Mouse (Mus musculus) forebrain, embryonic 15.5 days (tissue): ENCODE measurements around the gene Wdr46. TPM values are rescaled to one million over a fixed set of nuclear protein-coding genes. Genes with fewer than 3 reads are reported as not detected.
A peak's percentile ranks its signal among the peaks of the same experiment; 100 is the strongest.

Experiments used
- ATAC-seq: fragments of 200-750 bp; cut with Nextera tagmentation; replicated peaks from 2 replicates; pipeline ENCODE4 v1.8.0; 2017; ENCODE audit warnings: mild to moderate bottlenecking, moderate TSS enrichment, moderate library complexity
- H3K27ac ChIP-seq: fragments of 300-500 bp; sonication (generic); replicated peaks from 2 replicates; pipeline ENCODE4 v1.5.1; 2015; ENCODE audit warnings: mild to moderate bottlenecking, inconsistent platforms
- H3K27me3 ChIP-seq: fragments of 300-500 bp; sonication (generic); 2 replicates; pipeline ENCODE4 v1.6.1; 2015; ENCODE audit warnings: inconsistent platforms
- H3K36me3 ChIP-seq: fragments of 300-500 bp; sonication (generic); 2 replicates; pipeline ENCODE4 v1.6.1; 2015; ENCODE audit warnings: mild to moderate bottlenecking, inconsistent platforms
- H3K4me1 ChIP-seq: fragments of 300-500 bp; sonication (generic); 2 replicates; pipeline ENCODE4 v1.6.1; 2015; ENCODE audit warnings: inconsistent platforms
- H3K4me2 ChIP-seq: fragments of 300-500 bp; sonication (generic); replicated peaks from 2 replicates; pipeline ENCODE4 v1.6.1; 2015; ENCODE audit warnings: mild to moderate bottlenecking, inconsistent platforms
- H3K4me3 ChIP-seq: fragments of 300-500 bp; sonication (generic); 2 replicates; pipeline ENCODE4 v1.5.1; 2015; ENCODE audit warnings: mild to moderate bottlenecking, inconsistent platforms
- H3K9ac ChIP-seq: fragments of 300-500 bp; sonication (generic); replicated peaks from 2 replicates; pipeline ENCODE4 v1.6.1; 2015; ENCODE audit warnings: mild to moderate bottlenecking, inconsistent platforms
- H3K9me3 ChIP-seq: fragments of 300-500 bp; sonication (generic); 2 replicates; pipeline ENCODE4 v1.6.1; 2016; ENCODE audit warnings: inconsistent platforms
- WGBS: fragments of 180-500 bp; shearing (Covaris S2); methylation state at CpG from one replicate; pipeline ENCODE4 v1.1.7; 2015; ENCODE audit warnings: mixed read lengths; 5-methylcytosine and 5-hydroxymethylcytosine counted together
- polyA plus RNA-seq: library from polyadenylated mRNA; unstranded; fragments of >200 nt; fragmentation: Nextera tagmentation; extraction: Ambion mirVana; gene quantifications from 2 replicates; pipeline ENCODE4 v1.2.1, GENCODE M21; 2015

Gene Wdr46
- polyA plus RNA-seq, 1 experiment from 2014 or later = 31.0 TPM

DNA sequence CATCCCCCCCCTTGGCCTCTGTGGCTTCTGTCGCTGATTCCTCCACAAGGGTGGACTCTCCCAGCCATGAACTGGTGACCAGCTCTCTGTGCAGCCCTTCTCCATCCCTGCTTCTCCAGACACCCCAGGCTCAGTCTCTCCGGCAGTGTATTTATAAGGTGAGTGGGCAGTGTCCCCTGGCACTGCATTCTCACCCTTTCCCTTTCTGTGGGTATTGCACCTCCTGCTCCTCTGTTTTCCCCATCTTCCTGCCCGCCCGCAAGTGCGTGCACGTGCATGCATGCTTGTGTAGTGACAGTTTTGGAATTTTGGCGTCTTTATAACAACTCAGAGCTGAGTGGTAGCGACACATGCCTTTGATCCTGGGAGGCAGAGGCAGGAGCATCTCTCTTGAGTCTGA is 26.6 kb upstream of the Wdr46 start:
- Histone ChIP-seq H3K4me2 (no peak overlapping the region), H3K9ac (no peak overlapping the region), H3K36me3 (peaks cover 39% of the 10 kb centered on the region), H3K27me3 (no peaks in the 10 kb centered on the region), H3K4me3 (no peak overlapping the region), H3K27ac (no peak overlapping the region), H3K4me1 (peaks cover 46% of the 10 kb centered on the region), H3K9me3 (no peaks in the 10 kb centered on the region)
- 97% methylated on average over 8 of the region's 8 CpGs for WGBS
- no peak for ATAC-seq

DNA sequence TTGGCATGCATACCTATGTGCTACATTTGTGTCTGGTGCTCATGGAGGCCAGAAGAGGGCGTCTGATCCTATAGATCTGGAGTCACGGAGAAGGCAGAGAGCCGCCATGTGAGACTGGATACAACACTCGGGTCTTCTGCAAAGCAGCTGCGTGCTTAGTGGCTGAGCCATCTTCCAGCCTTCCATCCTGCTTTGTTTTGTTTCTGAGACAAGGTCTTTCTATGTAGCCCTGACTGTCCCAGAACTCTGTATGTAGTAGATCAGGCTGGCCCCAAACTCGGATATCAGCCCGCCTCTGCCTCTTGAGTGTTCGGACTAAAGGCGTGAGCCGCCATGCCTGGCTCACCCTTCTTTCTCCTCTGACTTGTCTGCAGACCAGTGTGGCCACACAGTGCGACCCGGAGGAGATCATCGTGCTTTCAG is 25.5 kb upstream of the Wdr46 start:
- ATAC-seq = no peak
- Histone ChIP-seq H3K27ac (peak overlapping the region; percentile 86; the same call in 1 of the 2 replicates), H3K4me3 (peak overlapping the region; percentile 59), H3K4me1 (peaks cover 55% of the 10 kb centered on the region), H3K4me2 (peak overlapping the region; percentile 73), H3K9me3 (no peaks in the 10 kb centered on the region), H3K9ac (peak overlapping the region; percentile 51; the same call in 1 of the 2 replicates), H3K36me3 (peaks cover 39% of the 10 kb centered on the region), H3K27me3 (no peaks in the 10 kb centered on the region)
- 68% methylated on average over 13 of the region's 13 CpGs for WGBS

DNA sequence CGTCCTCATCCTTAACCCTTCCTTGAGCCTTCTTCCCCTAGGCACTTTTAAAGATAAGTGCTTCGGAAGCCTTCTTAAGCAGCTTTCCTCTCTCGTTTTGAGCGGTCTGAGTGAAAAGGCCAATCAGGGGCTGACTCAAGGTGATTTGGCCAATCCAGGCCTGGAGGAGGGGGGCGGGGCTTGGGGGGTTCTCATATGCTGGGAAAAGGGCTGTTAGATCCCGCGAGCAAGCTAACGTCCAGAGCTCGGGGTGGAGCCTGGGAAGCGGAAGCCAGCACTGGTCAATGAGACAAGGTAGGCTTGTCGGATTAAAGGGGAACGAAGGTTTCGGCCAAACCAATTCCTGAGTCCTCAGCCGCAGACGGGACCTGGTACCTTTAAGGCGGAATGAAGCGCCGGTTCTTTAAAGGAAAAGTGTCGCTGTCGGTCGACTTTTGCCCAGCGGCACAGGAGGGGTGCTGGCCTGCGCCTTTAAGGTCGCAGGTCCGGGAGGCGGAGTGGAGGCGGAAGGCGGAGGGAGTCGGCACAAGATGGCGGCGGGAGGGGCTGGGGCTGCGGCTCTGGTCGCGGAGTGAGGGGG is 24.7 kb upstream of the Wdr46 start, which contains the start of the genes Tapbp and Zbtb22:
Gene Tapbp, plus strand, starts transcription at position 229 of the 580 bp plus-strand sequence.
Gene Zbtb22, plus strand, starts transcription at position 234 of the 580 bp plus-strand sequence.
- peak within 1 kb of the TSS; percentile 73 for H3K4me2 ChIP-seq
- peaks cover 55% of the 10 kb centered on the region for H3K4me1 ChIP-seq
- H3K27me3 ChIP-seq = no peaks in the 10 kb centered on the region
- under 1% methylated on average over 34 of the region's 34 CpGs for WGBS
- H3K4me3 ChIP-seq = peak within 1 kb of the TSS; percentile 59
- H3K9me3 ChIP-seq = no peaks in the 10 kb centered on the region
- ATAC-seq = peak; percentile 92
- H3K9ac ChIP-seq = peak within 1 kb of the TSS; percentile 51
- H3K36me3 ChIP-seq = peaks cover 39% of the 10 kb centered on the region
- H3K27ac ChIP-seq = peak within 1 kb of the TSS; percentile 86

DNA sequence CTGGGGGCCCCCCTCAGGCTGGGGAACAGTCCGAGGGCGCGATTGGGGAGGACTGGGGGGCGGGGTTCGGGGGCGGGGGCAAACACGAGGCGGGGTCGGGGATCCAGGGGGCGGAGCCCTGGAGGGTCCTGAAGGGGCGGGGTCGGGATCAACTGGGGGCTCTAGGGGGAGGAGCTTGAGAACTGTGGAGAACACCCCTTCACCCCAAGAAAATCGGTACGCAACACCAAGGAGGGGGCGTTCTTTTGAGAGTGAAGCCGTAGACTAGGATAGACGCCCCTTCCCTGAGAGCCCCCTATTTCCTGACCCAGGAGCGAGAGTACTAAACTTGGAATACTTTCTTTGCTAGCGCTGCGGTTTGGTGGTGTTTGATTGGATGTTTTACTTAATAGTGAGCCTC is 24.2 kb upstream of the Wdr46 start:
- peak overlapping the region; percentile 73 for H3K4me2 ChIP-seq
- peaks cover 36% of the 10 kb centered on the region for H3K36me3 ChIP-seq
- H3K4me3 ChIP-seq = peak overlapping the region; percentile 59
- no peaks in the 10 kb centered on the region for H3K27me3 ChIP-seq
- H3K4me1 ChIP-seq = peaks cover 50% of the 10 kb centered on the region
- H3K9me3 ChIP-seq = no peaks in the 10 kb centered on the region
- peak; percentile 36 for ATAC-seq
- peak overlapping the region; percentile 86 for H3K27ac ChIP-seq
- peak overlapping the region; percentile 51 for H3K9ac ChIP-seq
- WGBS = under 1% methylated on average over 19 of the region's 20 CpGs

DNA sequence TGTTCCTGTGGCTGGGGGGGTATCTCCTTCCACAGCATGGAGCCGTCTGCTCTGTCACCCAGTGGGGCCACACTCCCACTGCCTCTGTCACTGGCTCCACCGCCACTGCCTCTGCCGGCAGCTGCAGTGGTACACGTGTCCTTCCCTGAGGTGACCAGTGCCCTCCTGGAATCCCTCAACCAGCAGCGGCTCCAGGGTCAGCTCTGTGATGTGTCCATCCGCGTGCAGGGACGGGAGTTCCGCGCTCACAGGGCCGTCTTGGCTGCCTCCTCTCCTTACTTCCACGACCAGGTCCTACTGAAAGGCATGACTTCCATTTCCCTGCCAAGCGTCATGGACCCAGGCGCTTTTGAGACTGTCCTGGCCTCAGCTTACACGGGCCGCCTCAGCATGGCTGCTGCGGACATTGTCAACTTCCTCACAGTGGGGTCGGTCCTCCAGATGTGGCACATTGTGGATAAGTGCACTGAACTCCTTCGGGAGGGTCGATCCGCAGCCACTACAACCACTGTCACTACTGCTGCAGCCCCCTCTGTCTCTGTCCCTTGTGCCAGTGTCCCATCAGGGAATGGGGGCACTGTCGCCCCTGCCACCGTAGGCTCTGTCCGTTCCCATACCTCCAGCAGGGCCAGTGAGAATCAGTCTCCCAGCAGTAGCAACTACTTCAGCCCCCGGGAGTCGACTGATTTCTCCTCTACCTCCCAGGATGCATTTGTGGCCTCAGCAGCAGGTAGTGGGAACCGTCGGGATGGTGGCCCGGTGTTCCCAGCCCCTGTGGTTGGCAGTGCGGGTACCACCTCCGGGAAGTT is 23.4 kb upstream of the Wdr46 start:
- peaks cover 47% of the 10 kb centered on the region for H3K4me1 ChIP-seq
- no peak overlapping the region for H3K27ac ChIP-seq
- no peaks in the 10 kb centered on the region for H3K9me3 ChIP-seq
- H3K4me3 ChIP-seq = peak overlapping the region; percentile 59
- peak overlapping the region; percentile 51 for H3K9ac ChIP-seq
- peak overlapping the region; percentile 73 for H3K4me2 ChIP-seq
- H3K36me3 ChIP-seq = peaks cover 28% of the 10 kb centered on the region
- ATAC-seq = no peak
- 74% methylated on average over 31 of the region's 31 CpGs for WGBS
- no peaks in the 10 kb centered on the region for H3K27me3 ChIP-seq

DNA sequence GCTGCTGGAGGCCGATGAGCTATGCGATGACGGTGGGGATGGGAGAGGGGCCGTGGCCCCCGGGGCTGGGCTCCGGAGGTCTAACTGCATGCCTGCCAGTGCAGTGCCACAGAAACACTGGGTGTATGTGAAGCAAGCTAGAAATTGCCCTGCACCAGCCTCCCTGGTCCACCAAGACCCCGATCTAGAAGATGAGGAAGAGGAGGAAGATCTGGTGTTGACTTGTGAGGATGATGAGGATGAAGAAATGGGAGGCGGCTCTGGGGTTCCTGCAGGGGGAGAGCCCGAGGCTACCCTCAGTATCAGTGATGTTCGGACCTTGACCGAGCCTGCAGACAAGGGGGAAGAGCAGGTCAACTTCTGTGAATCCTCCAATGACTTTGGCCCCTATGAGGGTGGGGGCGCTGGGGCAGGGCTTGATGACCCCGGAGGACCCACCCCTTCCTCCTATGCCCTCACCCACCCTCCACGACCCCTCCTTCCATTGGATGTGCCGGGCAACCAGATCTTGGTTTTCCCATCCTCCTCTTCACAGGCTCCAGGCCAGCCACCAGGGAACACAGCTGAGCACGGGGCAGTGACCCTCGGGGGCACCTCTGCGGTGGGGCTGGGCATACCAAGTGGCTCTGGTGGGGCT is 22.7 kb upstream of the Wdr46 start:
- ATAC-seq = no peak
- Histone ChIP-seq H3K9ac (no peak overlapping the region), H3K27ac (no peak overlapping the region), H3K9me3 (no peaks in the 10 kb centered on the region), H3K36me3 (peaks cover 22% of the 10 kb centered on the region), H3K4me3 (0 out of 2 replicates have a peak overlapping the region, but pooled peaks have one; percentile 1), H3K27me3 (no peaks in the 10 kb centered on the region), H3K4me1 (peaks cover 44% of the 10 kb centered on the region), H3K4me2 (no peak overlapping the region)
- WGBS = 86% methylated on average over 18 of the region's 18 CpGs

DNA sequence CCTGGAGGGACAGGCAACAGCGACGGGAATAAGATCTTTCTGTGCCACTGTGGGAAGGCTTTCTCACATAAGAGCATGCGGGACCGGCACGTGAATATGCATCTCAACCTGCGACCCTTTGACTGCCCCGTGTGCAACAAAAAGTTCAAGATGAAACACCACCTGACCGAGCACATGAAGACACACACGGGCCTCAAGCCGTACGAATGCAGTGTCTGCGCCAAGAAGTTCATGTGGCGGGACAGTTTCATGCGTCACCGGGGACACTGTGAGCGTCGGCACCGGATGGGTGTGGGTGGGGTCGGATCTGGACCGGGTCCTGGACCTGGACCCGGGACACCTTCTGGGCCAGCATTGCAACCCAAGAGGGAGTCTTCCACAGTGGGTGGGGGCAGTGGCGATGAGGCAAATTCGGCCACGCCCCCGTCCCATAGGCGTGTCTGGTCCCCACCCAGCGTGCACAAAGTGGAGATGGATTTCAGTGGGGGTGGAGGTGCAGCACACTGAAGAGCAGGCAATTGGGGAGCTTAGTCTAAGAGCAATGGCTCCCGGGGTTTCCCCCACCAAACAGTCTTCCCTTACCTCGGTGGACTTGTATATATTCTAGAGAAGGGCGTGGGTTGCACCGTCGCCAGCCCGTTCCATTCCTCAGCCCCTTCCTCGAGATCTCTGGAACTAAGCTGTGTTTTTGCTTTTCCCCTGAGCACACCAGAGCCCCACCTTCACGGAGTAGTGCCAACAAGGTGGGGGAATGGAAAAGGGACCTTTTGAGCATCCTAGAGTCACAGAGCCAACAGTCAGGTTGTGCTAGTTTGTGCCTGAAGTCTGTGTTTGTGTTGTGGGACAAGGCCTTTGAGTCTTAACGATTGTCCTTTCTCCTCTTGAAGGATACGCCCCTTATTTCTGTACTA is 21.9 kb upstream of the Wdr46 start:
- no peak for ATAC-seq
- no peaks in the 10 kb centered on the region for H3K9me3 ChIP-seq
- H3K36me3 ChIP-seq = peaks cover 16% of the 10 kb centered on the region
- H3K4me1 ChIP-seq = peaks cover 44% of the 10 kb centered on the region
- no peaks in the 10 kb centered on the region for H3K27me3 ChIP-seq
- 60% methylated on average over 37 of the region's 37 CpGs for WGBS
- H3K27ac ChIP-seq = no peak overlapping the region
- H3K9ac ChIP-seq = peak overlapping the region; percentile 53; the same call in 1 of the 2 replicates
- H3K4me2 ChIP-seq = peak overlapping the region; percentile 89; the same call in 1 of the 2 replicates
- peak overlapping the region; percentile 46 for H3K4me3 ChIP-seq

DNA sequence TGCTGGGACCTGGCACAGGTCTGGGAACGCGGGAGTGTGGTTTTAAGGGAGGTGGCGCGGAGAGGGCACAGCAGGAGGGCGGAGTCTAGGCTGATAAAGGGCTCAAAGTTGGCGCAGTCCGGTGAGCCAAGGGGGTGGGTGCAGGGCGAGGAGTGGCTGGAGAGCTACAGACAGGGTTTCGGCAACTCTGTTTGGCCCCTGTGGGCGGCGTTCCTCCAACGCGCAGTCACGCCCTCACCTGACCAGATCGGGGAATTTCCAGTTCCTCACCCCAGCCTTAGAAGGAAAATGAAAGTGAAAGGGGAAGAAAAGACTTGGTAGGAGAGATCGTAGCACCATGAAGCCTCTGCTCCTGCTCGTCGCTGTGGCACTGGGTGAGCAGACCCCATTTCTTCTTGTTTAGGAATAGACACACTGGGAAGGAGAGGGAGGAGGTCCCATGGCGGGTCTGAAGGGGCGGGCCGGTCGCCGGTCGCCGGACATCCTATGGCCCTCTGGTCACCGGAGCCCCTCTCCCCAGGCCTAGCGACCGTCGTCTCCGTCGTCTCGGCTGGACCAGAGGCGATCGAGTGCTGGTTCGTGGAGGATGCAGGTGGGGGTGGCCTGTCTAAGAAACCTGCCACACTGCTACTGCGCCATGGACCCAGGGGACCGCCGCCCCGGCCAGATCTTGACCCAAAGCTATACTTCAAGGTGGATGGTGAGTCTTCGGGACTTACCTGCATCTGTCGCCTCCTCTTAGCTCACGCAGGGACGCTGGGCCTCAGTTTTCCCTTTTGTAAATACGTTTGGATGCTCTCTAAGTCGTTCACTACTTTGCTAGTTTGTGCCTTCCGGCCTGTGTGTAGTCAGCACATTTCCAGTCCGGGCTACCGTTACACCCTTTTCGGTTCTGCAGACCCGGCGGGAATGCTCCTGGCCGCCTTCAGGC is 20.8 kb upstream of the Wdr46 start:
- Histone ChIP-seq H3K9me3 (no peaks in the 10 kb centered on the region), H3K4me1 (peaks cover 44% of the 10 kb centered on the region), H3K36me3 (0 out of 2 replicates have a peak, but pooled peaks cover 6% of the 10 kb centered on the region), H3K9ac (peak overlapping the region; percentile 53), H3K4me3 (peak overlapping the region; percentile 46), H3K27ac (peak overlapping the region; percentile 28), H3K27me3 (no peaks in the 10 kb centered on the region), H3K4me2 (peak overlapping the region; percentile 89)
- ATAC-seq = no peak
- under 1% methylated on average over 52 of the region's 52 CpGs for WGBS

DNA sequence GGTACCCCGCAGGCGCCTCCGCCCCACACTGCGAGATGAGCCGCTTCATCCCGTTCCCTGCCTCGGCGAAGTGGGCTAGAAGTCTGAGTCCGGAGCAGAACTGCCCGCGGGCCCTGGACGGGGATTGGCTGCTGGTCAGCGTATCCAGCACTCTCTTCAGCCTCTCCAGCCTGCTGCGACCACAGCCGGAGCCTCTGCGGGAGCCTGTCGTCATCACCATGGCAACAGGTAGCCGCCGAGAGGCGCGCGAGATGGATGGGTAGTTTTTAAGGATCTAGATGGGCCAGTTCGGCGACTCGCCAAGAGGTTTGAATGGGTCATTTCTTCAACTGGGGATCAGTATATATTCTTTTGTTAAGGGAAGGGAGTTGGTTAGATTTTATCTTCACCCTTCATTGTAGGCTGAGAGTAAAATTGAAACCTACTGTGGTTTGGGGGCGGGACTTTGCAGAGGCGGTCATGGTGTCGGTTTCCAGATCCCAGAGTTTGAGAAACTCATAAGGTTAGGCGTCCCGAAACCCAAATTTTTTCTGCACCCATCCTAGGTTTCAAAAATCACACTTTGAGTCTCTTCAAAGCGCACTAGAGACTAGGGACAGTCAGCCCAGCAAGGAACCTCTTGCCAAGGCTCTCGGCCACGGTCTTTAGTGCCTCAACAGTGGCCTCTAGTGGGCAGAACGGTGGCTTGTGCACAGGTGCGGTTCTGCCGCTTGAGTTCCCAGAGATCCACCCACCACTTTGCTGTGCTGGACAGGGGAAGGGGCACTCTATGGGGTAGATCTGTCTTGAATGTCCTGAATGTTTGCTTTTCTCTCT is 20.0 kb upstream of the Wdr46 start:
- H3K4me1 ChIP-seq = peaks cover 35% of the 10 kb centered on the region
- ATAC-seq = no peak
- H3K4me3 ChIP-seq = peak overlapping the region; percentile 46
- under 1% methylated on average over 36 of the region's 36 CpGs for WGBS
- H3K27me3 ChIP-seq = no peaks in the 10 kb centered on the region
- H3K36me3 ChIP-seq = no peaks in the 10 kb centered on the region
- H3K9ac ChIP-seq = peak overlapping the region; percentile 53
- H3K4me2 ChIP-seq = peak overlapping the region; percentile 89
- H3K9me3 ChIP-seq = no peaks in the 10 kb centered on the region
- H3K27ac ChIP-seq = no peak overlapping the region; the same call in 1 of the 2 replicates

DNA sequence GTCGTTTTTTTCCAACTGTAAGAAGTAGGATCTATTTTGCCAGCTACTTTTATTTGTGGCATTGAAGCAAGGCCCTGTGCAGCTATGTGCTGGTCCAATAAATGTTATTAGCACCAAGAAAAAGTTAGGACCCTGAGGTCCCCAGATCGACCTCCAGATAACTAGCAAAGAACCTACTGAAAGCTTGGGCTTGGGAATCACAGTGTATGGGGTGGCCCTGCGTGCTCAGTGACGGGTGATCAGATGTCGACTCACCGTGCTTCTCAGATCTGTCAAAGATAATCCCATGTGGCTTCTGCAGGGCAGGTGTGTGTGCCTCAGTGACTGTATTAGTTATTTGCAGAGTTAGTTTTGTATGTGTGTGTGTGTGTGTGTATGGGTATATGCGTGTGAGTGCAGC is 19.1 kb upstream of the Wdr46 start:
- Histone ChIP-seq H3K4me3 (no peak overlapping the region), H3K9me3 (no peaks in the 10 kb centered on the region), H3K36me3 (no peaks in the 10 kb centered on the region), H3K4me1 (peaks cover 32% of the 10 kb centered on the region), H3K9ac (no peak overlapping the region), H3K27me3 (no peaks in the 10 kb centered on the region), H3K4me2 (0 out of 2 replicates have a peak overlapping the region, but pooled peaks have one; percentile 89), H3K27ac (no peak overlapping the region)
- ATAC-seq = no peak
- 93% methylated on average over 7 of the region's 7 CpGs for WGBS
